Mouse (Mus musculus) liver, embryonic 13.5 days (tissue): ENCODE results near the gene Pde4d. TPM values are rescaled to one million over a fixed set of nuclear protein-coding genes. Genes with fewer than 3 reads are reported as not detected.

Experiments used
- ATAC-seq: fragments of 200-750 bp; cut with Nextera tagmentation; 2 replicates; pipeline ENCODE4 v1.8.0; 2017; ENCODE audit warnings: low read depth, mild to moderate bottlenecking, moderate number of reproducible peaks, moderate library complexity
- DNase-seq: peaks from one replicate; pipeline ENCODE4 v3.0.0; 2022
- H3K27ac ChIP-seq: fragments of 300-500 bp; sonication (generic); 2 replicates; pipeline ENCODE4 v1.5.1; 2015; ENCODE audit warnings: moderate library complexity, mild to moderate bottlenecking, inconsistent platforms
- H3K27me3 ChIP-seq: fragments of 300-500 bp; sonication (generic); 2 replicates; pipeline ENCODE4 v1.6.1; 2015; ENCODE audit warnings: mild to moderate bottlenecking, inconsistent platforms
- H3K36me3 ChIP-seq: fragments of 300-500 bp; sonication (generic); 2 replicates; pipeline ENCODE4 v1.6.1; 2015; ENCODE audit warnings: mild to moderate bottlenecking, inconsistent platforms
- H3K4me1 ChIP-seq: fragments of 300-500 bp; sonication (generic); replicated peaks from 2 replicates; pipeline ENCODE4 v1.6.1; 2015; ENCODE audit warnings: inconsistent platforms
- H3K4me2 ChIP-seq: fragments of 300-500 bp; sonication (generic); 2 replicates; pipeline ENCODE4 v1.6.1; 2015; ENCODE audit warnings: inconsistent platforms, mild to moderate bottlenecking, moderate library complexity
- H3K4me3 ChIP-seq: fragments of 300-500 bp; sonication (generic); replicated peaks from 2 replicates; pipeline ENCODE4 v1.5.1; 2015; ENCODE audit warnings: mild to moderate bottlenecking, inconsistent platforms
- H3K9ac ChIP-seq: fragments of 300-500 bp; sonication (generic); 2 replicates; pipeline ENCODE4 v1.6.1; 2015; ENCODE audit warnings: mild to moderate bottlenecking, inconsistent platforms
- H3K9me3 ChIP-seq: fragments of 300-500 bp; sonication (generic); replicated peaks from 2 replicates; pipeline ENCODE4 v1.6.1; 2016; ENCODE audit warnings: inconsistent platforms
- WGBS: fragments of 180-500 bp; shearing (Covaris S2); methylation state at CpG from one replicate; pipeline ENCODE4 v1.1.7; 2015; ENCODE audit not compliant: insufficient replicate concordance; 5-methylcytosine and 5-hydroxymethylcytosine counted together
- polyA plus RNA-seq: library from polyadenylated mRNA; unstranded; fragments of >200 nt; fragmentation: Nextera tagmentation; extraction: Ambion mirVana; gene quantifications from 2 replicates; pipeline ENCODE4 v1.2.1, GENCODE M21; 2015

The Pde4d gene
- polyA plus RNA-seq, 1 experiment from 2014 or later, result 11.8 TPM

DNA sequence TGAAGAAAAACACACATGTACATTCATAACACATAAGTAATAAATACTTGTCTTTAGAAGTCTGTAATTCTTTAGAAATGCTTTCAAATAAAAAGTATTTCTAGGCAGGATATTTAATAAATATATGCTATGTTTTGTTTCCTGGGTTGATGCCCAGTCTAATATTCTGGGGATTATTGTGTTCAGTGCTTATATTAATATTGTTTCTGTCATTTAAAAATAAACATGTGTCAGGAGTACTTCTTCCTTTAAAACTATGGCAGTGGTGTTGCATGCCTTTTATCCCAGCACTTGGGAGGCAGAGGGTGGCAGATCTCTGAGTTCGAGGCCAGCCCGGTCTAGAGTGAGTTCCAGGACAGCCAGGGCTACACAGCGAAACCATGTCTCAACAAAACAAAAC is 485.1 kb downstream of the Pde4d start:
- no peak overlapping the region for H3K9ac ChIP-seq
- no peak overlapping the region for H3K4me3 ChIP-seq
- H3K36me3 ChIP-seq, result no peaks in the 10 kb centered on the region
- no peaks in the 10 kb centered on the region for H3K27me3 ChIP-seq
- H3K9me3 ChIP-seq, result no peaks in the 10 kb centered on the region
- H3K4me2 ChIP-seq, result no peak overlapping the region
- H3K27ac ChIP-seq, result no peak overlapping the region
- no peak for ATAC-seq
- WGBS, result 81% methylated on average over 3 of the region's 3 CpGs
- DNase-seq, result no peak
- H3K4me1 ChIP-seq, result no peaks in the 10 kb centered on the region

DNA sequence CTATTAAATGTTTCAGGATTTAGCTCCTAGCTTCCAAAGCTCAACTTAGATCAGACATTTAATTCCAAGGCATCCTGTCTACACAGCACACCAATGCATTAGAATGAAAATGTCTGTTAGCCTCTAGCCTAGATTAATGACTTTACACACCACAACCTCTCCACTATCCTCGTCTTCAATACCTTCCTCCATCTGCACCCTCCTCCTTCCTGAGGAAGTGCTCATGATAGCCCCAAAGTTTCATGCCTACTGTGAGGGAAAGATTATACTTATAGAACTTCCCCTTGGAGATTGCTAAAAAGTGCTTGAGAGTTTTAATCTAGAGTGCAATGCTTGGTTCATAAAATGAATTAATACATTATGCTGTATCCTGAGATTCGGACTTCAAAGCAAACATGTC is 487.5 kb downstream of the Pde4d start:
- Histone ChIP-seq H3K27me3 (no peaks in the 10 kb centered on the region), H3K27ac (no peak overlapping the region), H3K4me3 (no peak overlapping the region), H3K36me3 (no peaks in the 10 kb centered on the region), H3K4me1 (no peaks in the 10 kb centered on the region), H3K9ac (no peak overlapping the region), H3K4me2 (no peak overlapping the region), H3K9me3 (no peaks in the 10 kb centered on the region)
- WGBS, result 33% methylated on average over 2 of the region's 2 CpGs
- DNase-seq, result no peak
- no peak for ATAC-seq

DNA sequence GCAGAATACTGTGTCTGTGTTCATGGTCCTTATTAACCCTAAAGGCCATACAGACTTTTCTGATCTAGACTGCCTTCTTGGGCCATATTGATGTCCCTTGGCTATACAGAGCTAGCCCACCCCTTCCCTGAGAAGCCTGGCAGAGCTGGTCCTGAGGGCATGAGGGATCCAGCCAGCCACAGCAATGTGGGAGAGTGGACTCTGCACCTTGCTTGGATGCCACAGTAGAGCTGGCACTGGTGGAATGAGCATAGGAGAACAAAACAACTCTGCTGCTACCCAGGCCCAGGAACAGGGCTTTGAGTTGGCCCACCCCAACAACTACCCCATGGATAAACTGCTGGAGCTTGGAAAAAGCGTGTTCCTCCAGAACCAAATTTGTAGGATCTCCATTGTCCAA is 503.2 kb downstream of the Pde4d start:
- WGBS, result 67% methylated on average over 1 of the region's 1 CpGs
- H3K27ac ChIP-seq, result no peak overlapping the region
- H3K4me3 ChIP-seq, result no peak overlapping the region
- no peak for ATAC-seq
- no peaks in the 10 kb centered on the region for H3K4me1 ChIP-seq
- H3K4me2 ChIP-seq, result no peak overlapping the region
- H3K9ac ChIP-seq, result no peak overlapping the region
- no peaks in the 10 kb centered on the region for H3K9me3 ChIP-seq
- no peaks in the 10 kb centered on the region for H3K27me3 ChIP-seq
- no peaks in the 10 kb centered on the region for H3K36me3 ChIP-seq
- DNase-seq, result no peak

DNA sequence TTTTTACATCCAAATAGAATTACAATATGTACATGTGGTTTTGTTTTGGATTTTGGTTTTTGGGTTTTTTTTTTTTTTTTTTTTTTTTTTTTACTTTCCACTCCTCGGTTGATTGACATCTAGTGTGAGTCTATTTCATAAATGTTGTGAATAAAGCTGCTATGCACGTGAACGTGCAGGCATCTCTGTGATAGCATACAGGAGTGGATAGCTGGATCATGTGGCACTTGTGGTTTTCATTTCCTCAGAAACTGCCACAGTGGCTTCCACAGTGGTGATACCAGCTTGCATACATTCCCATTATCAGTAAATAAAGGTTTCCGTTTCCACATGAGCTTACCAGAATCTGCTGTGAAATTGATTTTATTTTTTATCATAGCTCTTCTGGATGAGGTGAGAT is 506.3 kb downstream of the Pde4d start:
- Histone ChIP-seq H3K4me1 (no peaks in the 10 kb centered on the region), H3K4me2 (no peak overlapping the region), H3K9me3 (no peaks in the 10 kb centered on the region), H3K27me3 (no peaks in the 10 kb centered on the region), H3K4me3 (no peak overlapping the region), H3K27ac (no peak overlapping the region), H3K9ac (no peak overlapping the region), H3K36me3 (no peaks in the 10 kb centered on the region)
- DNase-seq (no peak), ATAC-seq (no peak)
- 17% methylated on average over 4 of the region's 4 CpGs for WGBS

DNA sequence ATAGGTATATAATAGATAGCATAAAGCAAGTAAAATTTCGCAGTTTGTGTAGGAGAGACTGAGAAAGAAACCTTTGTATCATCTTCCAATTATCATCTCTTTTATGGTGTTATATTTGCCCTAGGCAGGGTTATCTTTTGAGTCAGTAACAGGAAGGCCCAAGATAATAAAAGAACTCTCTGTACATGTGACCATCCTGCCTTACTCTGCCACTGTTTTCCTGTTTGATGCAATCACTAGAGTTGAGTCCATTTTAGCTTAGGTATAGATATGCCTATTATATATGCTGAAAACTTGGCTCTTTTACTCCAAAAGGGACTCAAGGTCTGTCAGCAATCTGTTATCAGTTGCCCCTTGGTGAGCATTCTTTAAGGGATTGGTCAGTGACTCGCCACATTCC is 514.3 kb downstream of the Pde4d start:
- H3K9ac ChIP-seq, result no peak overlapping the region
- ATAC-seq (no peak), DNase-seq (no peak)
- no peaks in the 10 kb centered on the region for H3K9me3 ChIP-seq
- H3K4me2 ChIP-seq, result no peak overlapping the region
- H3K27me3 ChIP-seq, result no peaks in the 10 kb centered on the region
- H3K4me1 ChIP-seq, result no peaks in the 10 kb centered on the region
- WGBS, result 47% methylated on average over 2 of the region's 2 CpGs
- H3K36me3 ChIP-seq, result no peaks in the 10 kb centered on the region
- H3K27ac ChIP-seq, result no peak overlapping the region
- no peak overlapping the region for H3K4me3 ChIP-seq

DNA sequence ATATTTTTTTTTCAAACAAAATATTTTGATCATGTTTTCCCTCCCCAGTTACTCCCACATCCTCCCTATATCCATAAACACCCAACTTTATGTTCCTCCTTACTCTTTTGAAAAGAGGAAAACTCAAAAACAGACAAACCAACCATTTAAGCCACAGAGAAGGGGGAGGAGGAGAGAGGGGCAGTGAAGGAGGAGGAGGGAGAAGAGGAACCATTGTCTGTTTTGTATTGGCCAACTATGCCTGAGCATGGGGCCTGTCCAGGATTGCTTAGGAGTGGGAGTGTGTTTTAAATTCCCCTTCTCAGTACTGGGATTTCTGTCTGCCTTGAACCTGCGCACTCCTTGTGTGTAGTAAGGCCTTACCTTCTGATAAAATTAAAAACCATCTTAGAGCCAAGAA is 531.4 kb downstream of the Pde4d start:
- Histone ChIP-seq H3K27ac (no peak overlapping the region), H3K4me1 (no peaks in the 10 kb centered on the region), H3K4me2 (no peak overlapping the region), H3K27me3 (no peaks in the 10 kb centered on the region), H3K36me3 (no peaks in the 10 kb centered on the region), H3K9me3 (no peaks in the 10 kb centered on the region), H3K9ac (no peak overlapping the region), H3K4me3 (no peak overlapping the region)
- DNase-seq (no peak), ATAC-seq (no peak)
- 77% methylated on average over 1 of the region's 1 CpGs for WGBS

DNA sequence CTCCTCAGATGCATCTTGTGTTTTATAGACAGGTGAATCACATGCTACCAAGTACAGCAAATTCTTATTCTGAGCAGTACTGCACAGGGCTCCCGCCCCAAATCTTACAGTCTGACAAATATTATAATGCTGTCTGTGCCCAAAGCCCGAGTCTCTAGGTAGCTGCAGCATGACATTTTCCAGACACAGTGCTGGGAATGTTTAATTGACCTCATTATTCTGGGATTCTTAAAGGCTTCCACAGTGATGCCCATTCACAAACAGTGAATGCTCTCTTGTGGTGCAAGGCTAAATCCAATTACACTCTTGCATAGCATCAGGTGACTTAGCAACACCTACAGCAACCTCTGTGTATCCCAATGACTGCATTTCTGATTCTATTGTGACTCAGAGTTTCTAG is 549.0 kb downstream of the Pde4d start:
- no peaks in the 10 kb centered on the region for H3K36me3 ChIP-seq
- H3K27ac ChIP-seq, result no peak overlapping the region
- no peaks in the 10 kb centered on the region for H3K4me1 ChIP-seq
- H3K9ac ChIP-seq, result no peak overlapping the region
- H3K27me3 ChIP-seq, result no peaks in the 10 kb centered on the region
- H3K4me2 ChIP-seq, result no peak overlapping the region
- no peaks in the 10 kb centered on the region for H3K9me3 ChIP-seq
- H3K4me3 ChIP-seq, result no peak overlapping the region
- no peak for ATAC-seq
- 51% methylated on average over 2 of the region's 2 CpGs for WGBS
- DNase-seq, result no peak

DNA sequence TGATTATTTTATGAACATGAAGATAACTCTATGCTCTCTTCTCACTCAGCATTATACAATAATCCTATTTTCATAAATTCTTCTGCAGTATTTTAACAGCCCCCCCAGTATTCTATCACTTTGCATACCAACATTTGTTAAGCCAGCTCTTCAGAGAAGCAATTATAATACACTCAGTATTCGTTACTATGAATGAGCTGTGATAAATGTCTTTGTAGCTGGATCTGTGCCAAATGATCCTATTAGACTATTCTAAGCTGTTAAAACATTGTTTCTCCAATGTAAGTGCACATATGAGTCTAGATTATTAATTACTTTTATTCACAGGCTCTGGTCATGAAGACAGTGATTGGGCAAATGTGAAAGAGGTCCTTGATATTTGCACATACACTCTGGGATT is 575.0 kb downstream of the Pde4d start:
- Histone ChIP-seq H3K36me3 (no peaks in the 10 kb centered on the region), H3K27ac (no peak overlapping the region), H3K27me3 (no peaks in the 10 kb centered on the region), H3K4me1 (no peaks in the 10 kb centered on the region), H3K9ac (no peak overlapping the region), H3K4me3 (no peak overlapping the region), H3K4me2 (no peak overlapping the region), H3K9me3 (no peaks in the 10 kb centered on the region)
- 48% methylated on average over 1 of the region's 1 CpGs for WGBS
- no peak for DNase-seq
- ATAC-seq, result no peak

DNA sequence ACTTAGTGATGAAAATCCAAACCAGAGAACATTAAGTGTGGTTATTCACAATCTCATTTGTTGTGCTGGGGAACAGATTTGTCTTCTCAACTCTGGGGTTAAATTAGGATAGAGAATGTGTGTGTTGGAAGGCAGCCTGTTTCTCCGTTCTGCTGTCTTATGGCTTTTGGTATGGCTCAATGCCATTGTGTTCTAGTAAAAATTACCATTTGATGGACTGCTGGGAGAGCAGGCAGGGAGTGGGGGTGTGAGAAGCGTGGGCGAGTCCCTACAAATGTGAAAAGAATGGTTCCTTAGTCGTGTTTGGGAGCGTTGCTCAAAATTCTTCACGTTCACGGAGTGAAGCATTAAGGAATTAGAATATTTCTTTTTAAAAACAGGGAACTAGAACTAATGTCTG is 597.4 kb downstream of the Pde4d start:
- Histone ChIP-seq H3K9ac (no peak overlapping the region), H3K27me3 (no peaks in the 10 kb centered on the region), H3K27ac (no peak overlapping the region), H3K36me3 (no peaks in the 10 kb centered on the region), H3K9me3 (no peaks in the 10 kb centered on the region), H3K4me2 (no peak overlapping the region), H3K4me1 (no peaks in the 10 kb centered on the region), H3K4me3 (no peak overlapping the region)
- DNase-seq, result no peak
- ATAC-seq, result no peak
- 67% methylated on average over 7 of the region's 7 CpGs for WGBS

DNA sequence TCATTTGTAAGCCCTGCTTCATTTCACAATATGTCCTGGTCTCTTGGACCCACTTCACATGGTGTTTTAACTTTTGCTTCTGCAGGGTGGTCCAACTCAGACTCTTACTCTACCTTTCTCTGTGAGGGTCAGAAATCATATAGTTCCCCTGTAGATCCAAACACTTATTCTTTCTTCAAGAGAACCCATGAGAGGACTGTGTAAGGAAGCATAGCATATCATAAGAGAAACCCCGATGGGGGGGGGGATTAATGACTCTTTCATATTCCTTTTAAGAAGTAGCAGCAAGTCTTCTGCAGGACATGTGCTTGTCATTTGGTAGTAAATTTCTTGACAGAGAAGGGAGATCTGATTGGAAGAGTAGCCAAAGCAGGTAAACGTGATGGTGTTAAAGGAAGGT is 603.1 kb downstream of the Pde4d start:
- no peak overlapping the region for H3K27ac ChIP-seq
- no peak overlapping the region for H3K9ac ChIP-seq
- H3K4me2 ChIP-seq, result no peak overlapping the region
- ATAC-seq (no peak), DNase-seq (no peak)
- no peaks in the 10 kb centered on the region for H3K9me3 ChIP-seq
- no peaks in the 10 kb centered on the region for H3K36me3 ChIP-seq
- H3K4me3 ChIP-seq, result no peak overlapping the region
- 53% methylated on average over 2 of the region's 2 CpGs for WGBS
- H3K27me3 ChIP-seq, result no peaks in the 10 kb centered on the region
- H3K4me1 ChIP-seq, result no peaks in the 10 kb centered on the region

DNA sequence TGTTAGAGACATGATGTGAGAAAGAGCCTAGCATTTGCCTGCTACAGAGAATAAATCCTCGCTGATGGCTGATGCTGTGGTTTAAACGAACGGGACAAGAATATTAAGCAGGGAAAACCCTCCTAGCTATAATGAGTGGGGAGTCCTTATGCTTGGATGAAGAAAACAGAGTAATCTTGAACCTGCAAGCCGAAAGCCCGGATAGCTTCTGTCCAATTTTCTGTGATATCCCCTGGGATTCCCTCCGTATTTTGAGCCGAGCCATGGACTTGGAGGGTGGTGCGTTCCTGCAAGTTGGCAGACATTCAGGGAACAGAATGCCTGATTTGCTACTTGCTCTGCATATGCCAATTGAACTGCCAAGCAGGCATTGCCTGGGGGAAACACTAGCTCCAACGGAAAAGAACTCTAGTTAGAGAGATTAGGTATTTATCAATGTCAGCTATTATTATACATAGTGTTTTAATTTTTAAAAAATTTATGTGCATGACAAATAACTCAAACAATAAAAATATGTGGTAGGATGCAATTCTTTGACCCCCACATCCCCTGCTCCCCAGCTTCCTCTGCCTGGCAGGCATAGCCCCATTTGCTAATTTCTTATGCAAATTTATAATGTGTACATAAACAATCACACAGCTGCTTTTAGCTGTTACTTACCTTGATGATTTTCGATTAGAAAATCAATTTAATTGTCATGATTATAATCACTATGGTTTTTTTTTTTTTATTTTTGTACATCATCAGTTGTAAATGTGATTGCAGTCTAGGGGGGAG is 603.7 kb downstream of the Pde4d start:
- 59% methylated on average over 10 of the region's 10 CpGs for WGBS
- DNase-seq (no peak), ATAC-seq (no peak)
- Histone ChIP-seq H3K4me3 (no peak overlapping the region), H3K27ac (no peak overlapping the region), H3K36me3 (no peaks in the 10 kb centered on the region), H3K9me3 (no peaks in the 10 kb centered on the region), H3K4me1 (no peaks in the 10 kb centered on the region), H3K27me3 (no peaks in the 10 kb centered on the region), H3K9ac (no peak overlapping the region), H3K4me2 (no peak overlapping the region)

DNA sequence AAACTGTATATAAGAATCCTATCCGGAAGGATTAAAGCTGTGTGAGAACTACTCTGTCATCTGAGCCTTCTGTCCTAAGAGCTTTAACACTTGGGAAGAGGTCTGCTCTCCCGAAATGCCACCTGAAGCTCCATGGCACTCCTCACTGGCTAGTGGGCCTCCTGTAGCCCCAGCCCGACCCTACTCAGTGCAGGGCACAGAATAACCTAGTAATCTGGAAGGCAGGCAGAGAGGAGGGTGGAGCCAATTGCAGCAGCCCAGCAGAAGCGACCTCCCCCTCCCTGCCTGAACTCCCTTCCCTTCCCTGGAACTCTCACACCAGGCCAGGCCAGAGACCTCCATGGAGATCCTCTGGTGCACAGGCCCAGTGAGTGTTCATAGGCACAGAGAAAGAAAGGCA is 608.3 kb downstream of the Pde4d start:
- no peak overlapping the region for H3K27ac ChIP-seq
- no peak overlapping the region for H3K4me2 ChIP-seq
- H3K9ac ChIP-seq, result no peak overlapping the region
- no peaks in the 10 kb centered on the region for H3K9me3 ChIP-seq
- no peaks in the 10 kb centered on the region for H3K27me3 ChIP-seq
- WGBS, result 33% methylated on average over 4 of the region's 4 CpGs
- DNase-seq (no peak), ATAC-seq (no peak)
- no peaks in the 10 kb centered on the region for H3K36me3 ChIP-seq
- H3K4me1 ChIP-seq, result no peaks in the 10 kb centered on the region
- H3K4me3 ChIP-seq, result no peak overlapping the region
